Mouse (Mus musculus) liver, embryonic 14.5 days (tissue): ENCODE measurements around the gene Lrrfip2.

Experiments used
- CTCF ChIP-seq: IDR thresholded peaks from 2 replicates; pipeline ENCODE4 v1.5.1; 2016; ENCODE audit warnings: antibody characterized with exemption, low read depth, control low read depth
- EP300 ChIP-seq: IDR thresholded peaks from 2 replicates; pipeline ENCODE4 v1.6.1; 2016; ENCODE audit warnings: antibody characterized with exemption, low read depth

DNA sequence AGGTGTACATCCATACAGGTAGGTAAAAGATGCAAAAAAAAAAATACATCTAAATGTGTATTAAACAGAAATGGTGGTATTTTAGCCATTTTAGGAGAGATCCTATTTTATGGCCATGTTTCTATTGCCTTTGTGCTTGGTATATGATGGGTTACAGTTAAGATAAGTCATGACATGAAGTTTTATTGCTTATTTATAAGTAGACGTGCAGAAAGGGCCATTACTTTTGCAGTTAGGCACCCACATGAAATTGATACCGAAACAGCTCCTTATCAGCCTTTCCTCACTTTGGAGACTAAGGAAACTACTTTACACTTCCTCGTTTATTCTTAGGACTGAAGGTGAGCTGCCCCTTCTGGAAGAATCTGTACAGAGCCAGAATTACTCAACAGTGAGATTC, 9.5 kb upstream of the Lrrfip2 start:
- no peak for TF ChIP-seq CTCF
- no peak for TF ChIP-seq EP300
